Mouse (Mus musculus): ENCODE measurements around the gene Sdk1. TPM values are rescaled to one million over a fixed set of nuclear protein-coding genes. Genes with fewer than 3 reads are reported as not detected.

The Sdk1 gene
- polyA plus RNA-seq, 1 experiment from 2014 or later = 1.1 TPM

DNA sequence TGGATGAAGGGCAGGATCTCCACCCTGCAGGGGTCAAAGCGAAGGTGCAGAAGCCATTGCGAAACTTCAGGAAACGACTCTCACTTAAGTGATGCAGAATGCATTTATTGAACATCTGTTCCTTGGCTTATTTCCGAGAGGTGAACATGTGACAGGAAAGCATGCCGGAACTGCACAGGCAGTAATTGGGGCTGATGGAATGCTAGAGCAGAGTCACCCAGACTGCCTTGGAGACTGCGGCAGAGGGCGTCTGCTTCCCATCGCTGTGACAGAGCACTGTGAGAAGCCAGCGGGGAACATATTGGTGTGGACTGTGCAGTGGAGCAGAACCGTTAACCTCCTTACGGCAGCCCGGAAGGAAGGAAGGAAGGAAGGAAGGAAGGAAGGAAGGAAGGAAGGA is 783.2 kb downstream of the Sdk1 start:
- 64% methylated on average over 12 of the region's 12 CpGs for WGBS
- Histone ChIP-seq H3K4me3 (ENCODE audit: low read depth, low read length) (no peak overlapping the region), H3K27ac (replicated peaks) (no peak overlapping the region), H3K27me3 (ENCODE audit: control insufficient read depth, insufficient read depth, low read length) (no peaks in the 10 kb centered on the region), H3K4me2 (replicated peaks; ENCODE audit: low read depth) (no peak overlapping the region), H3K9ac (ENCODE audit: low read length) (no peak overlapping the region), H3K9me3 (ENCODE audit: control insufficient read depth, low read length) (no peaks in the 10 kb centered on the region), H3K4me1 (replicated peaks; ENCODE audit: control insufficient read depth, insufficient read depth) (no peaks in the 10 kb centered on the region), H3K36me3 (ENCODE audit: control insufficient read depth, insufficient read depth, low read length) (no peaks in the 10 kb centered on the region)
- ATAC-seq (ENCODE audit: low FRiP score, low TSS enrichment) (no peak), DNase-seq (ENCODE audit: low spot score) (no peak)
- TF ChIP-seq CTCF (IDR thresholded peaks at IDR 0.05; ENCODE audit: low read depth) (0 out of 2 replicates have a peak, but pooled peaks have one; percentile 6), EP300 (optimal IDR thresholded peaks at IDR 0.05) (no peak)

DNA sequence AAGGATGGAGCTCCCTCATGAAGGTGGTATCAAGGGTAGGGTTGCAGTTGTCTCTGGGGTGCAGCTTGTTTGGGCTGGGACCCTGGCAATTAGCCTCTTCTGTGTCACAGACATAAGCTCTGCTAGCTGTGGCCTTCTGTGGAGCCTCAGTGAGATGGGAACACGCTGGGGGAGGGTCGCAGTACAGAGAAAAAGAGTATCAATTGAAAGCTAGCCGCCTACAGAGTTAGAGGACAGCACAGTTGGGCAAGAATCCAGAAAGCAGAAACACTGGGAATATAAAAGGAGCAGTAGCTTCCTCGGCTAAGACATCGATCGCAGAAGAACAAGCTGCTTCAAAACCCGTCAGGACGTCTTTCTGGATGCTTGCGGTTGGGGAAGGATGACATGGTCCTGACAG is 795.2 kb downstream of the Sdk1 start:
- H3K9ac ChIP-seq (ENCODE audit: low read length) = no peak overlapping the region
- no peaks in the 10 kb centered on the region for H3K27me3 ChIP-seq (ENCODE audit: control insufficient read depth, insufficient read depth, low read length)
- 79% methylated on average over 9 of the region's 9 CpGs for WGBS
- no peaks in the 10 kb centered on the region for H3K9me3 ChIP-seq (ENCODE audit: control insufficient read depth, low read length)
- no peak overlapping the region for H3K4me3 ChIP-seq (ENCODE audit: low read depth, low read length)
- no peak for TF ChIP-seq CTCF (IDR thresholded peaks at IDR 0.05; ENCODE audit: low read depth)
- TF ChIP-seq EP300 (optimal IDR thresholded peaks at IDR 0.05) = no peak
- H3K27ac ChIP-seq (replicated peaks) = no peak overlapping the region
- no peaks in the 10 kb centered on the region for H3K36me3 ChIP-seq (ENCODE audit: control insufficient read depth, insufficient read depth, low read length)
- DNase-seq (ENCODE audit: low spot score) = no peak
- no peak overlapping the region for H3K4me2 ChIP-seq (replicated peaks; ENCODE audit: low read depth)
- ATAC-seq (ENCODE audit: low FRiP score, low TSS enrichment) = no peak
- no peaks in the 10 kb centered on the region for H3K4me1 ChIP-seq (replicated peaks; ENCODE audit: control insufficient read depth, insufficient read depth)

DNA sequence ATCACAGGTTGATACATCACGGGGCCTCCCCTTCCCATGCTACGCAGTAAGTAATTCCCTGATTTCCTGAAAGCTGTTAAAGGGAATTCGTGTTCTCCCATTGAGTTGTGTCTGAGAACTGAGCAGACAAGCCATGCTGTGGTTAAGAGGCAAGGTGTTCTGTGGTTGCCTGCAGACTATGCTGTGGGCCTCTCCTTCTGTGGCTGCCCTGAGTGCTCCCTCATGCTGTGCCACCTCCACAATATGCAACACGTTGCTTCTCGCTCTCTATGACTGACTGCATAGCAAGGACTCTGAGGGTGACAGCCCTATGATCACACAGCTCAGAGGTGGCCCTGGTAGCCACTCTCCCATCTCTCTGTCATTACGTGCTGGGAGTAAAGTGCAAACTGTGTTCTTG is 797.9 kb downstream of the Sdk1 start:
- Histone ChIP-seq H3K4me3 (ENCODE audit: low read depth, low read length) (no peak overlapping the region), H3K4me1 (replicated peaks; ENCODE audit: control insufficient read depth, insufficient read depth) (no peaks in the 10 kb centered on the region), H3K9ac (ENCODE audit: low read length) (no peak overlapping the region), H3K27me3 (ENCODE audit: control insufficient read depth, insufficient read depth, low read length) (no peaks in the 10 kb centered on the region), H3K36me3 (ENCODE audit: control insufficient read depth, insufficient read depth, low read length) (no peaks in the 10 kb centered on the region), H3K9me3 (ENCODE audit: control insufficient read depth, low read length) (no peaks in the 10 kb centered on the region), H3K4me2 (replicated peaks; ENCODE audit: low read depth) (no peak overlapping the region), H3K27ac (replicated peaks) (no peak overlapping the region)
- WGBS = 92% methylated on average over 6 of the region's 6 CpGs
- no peak for TF ChIP-seq CTCF (IDR thresholded peaks at IDR 0.05; ENCODE audit: low read depth)
- TF ChIP-seq EP300 (optimal IDR thresholded peaks at IDR 0.05) = no peak
- ATAC-seq (ENCODE audit: low FRiP score, low TSS enrichment) = no peak
- DNase-seq (ENCODE audit: low spot score) = no peak

DNA sequence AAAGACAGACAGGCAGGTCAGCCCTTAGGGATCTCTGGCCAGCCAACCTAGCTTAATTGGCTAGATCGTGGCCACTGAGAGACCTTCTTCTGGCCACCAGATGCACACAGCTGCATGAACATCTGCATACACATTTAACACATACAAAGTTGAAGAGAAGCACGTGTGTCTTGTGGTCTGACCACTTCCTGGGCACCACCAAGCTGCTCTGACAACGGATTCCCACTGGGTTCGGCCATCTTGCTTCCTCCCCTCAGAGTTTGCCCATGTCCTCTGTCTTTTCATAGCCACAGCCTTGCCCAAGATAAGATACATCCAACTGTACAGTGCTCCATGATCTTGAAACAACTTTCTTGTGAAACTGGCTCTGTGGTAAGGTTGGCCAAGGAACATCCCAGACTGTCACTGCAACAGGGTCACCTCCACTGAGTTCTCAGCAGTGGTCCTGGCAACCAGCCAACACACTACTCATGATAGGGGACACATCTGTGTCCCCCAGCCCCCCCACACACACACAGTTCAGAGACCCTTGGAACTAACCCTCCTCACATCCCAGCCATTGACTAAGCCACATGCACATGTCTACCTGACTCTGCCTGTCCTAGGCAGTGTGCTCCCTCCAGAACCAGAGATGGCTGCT is 798.7 kb downstream of the Sdk1 start:
- H3K36me3 ChIP-seq (ENCODE audit: control insufficient read depth, insufficient read depth, low read length) = no peaks in the 10 kb centered on the region
- ATAC-seq (ENCODE audit: low FRiP score, low TSS enrichment) (no peak), DNase-seq (ENCODE audit: low spot score) (no peak)
- no peak overlapping the region for H3K4me3 ChIP-seq (ENCODE audit: low read depth, low read length)
- 84% methylated on average over 4 of the region's 4 CpGs for WGBS
- H3K9ac ChIP-seq (ENCODE audit: low read length) = no peak overlapping the region
- H3K27ac ChIP-seq (replicated peaks) = no peak overlapping the region
- no peaks in the 10 kb centered on the region for H3K4me1 ChIP-seq (replicated peaks; ENCODE audit: control insufficient read depth, insufficient read depth)
- H3K4me2 ChIP-seq (replicated peaks; ENCODE audit: low read depth) = no peak overlapping the region
- H3K27me3 ChIP-seq (ENCODE audit: control insufficient read depth, insufficient read depth, low read length) = no peaks in the 10 kb centered on the region
- no peaks in the 10 kb centered on the region for H3K9me3 ChIP-seq (ENCODE audit: control insufficient read depth, low read length)
- no peak for TF ChIP-seq CTCF (IDR thresholded peaks at IDR 0.05; ENCODE audit: low read depth)
- TF ChIP-seq EP300 (optimal IDR thresholded peaks at IDR 0.05) = no peak

DNA sequence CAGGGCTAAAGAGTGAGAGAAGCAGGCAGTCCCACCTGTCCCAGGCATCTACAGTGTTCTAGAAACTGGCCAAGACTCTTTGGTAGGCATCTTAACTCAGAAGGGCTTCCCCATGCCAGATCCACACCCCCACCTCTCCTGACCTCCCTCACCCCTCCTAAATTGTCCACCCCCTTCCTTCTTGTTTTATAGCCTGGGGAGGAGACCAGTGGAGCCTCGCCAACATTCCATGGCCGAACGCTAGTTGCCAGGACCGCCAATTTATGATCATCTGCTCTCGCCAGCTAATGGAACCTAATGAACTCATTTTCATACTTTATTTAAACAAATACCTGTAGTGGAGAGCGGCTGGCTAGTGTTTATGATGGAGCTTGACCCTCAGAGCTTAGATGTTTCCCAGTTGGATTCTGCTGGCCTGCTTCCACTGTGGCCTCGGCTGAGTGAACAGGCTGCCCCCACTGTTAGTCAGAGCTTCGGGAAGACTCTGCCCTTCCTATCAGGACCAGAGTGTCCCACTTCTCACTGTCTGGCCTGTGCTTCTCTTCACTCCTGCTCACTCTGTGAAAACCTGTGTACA is 800.0 kb downstream of the Sdk1 start:
- Histone ChIP-seq H3K27ac (replicated peaks) (no peak overlapping the region), H3K4me2 (replicated peaks; ENCODE audit: low read depth) (no peak overlapping the region), H3K9me3 (ENCODE audit: control insufficient read depth, low read length) (no peaks in the 10 kb centered on the region), H3K4me1 (replicated peaks; ENCODE audit: control insufficient read depth, insufficient read depth) (no peaks in the 10 kb centered on the region), H3K9ac (ENCODE audit: low read length) (no peak overlapping the region), H3K4me3 (ENCODE audit: low read depth, low read length) (no peak overlapping the region), H3K36me3 (ENCODE audit: control insufficient read depth, insufficient read depth, low read length) (no peaks in the 10 kb centered on the region), H3K27me3 (ENCODE audit: control insufficient read depth, insufficient read depth, low read length) (no peaks in the 10 kb centered on the region)
- DNase-seq (ENCODE audit: low spot score) (peak; percentile 18), ATAC-seq (ENCODE audit: low FRiP score, low TSS enrichment) (no peak)
- 41% methylated on average over 8 of the region's 8 CpGs for WGBS
- no peak for TF ChIP-seq EP300 (optimal IDR thresholded peaks at IDR 0.05)
- TF ChIP-seq CTCF (IDR thresholded peaks at IDR 0.05; ENCODE audit: low read depth) = no peak

DNA sequence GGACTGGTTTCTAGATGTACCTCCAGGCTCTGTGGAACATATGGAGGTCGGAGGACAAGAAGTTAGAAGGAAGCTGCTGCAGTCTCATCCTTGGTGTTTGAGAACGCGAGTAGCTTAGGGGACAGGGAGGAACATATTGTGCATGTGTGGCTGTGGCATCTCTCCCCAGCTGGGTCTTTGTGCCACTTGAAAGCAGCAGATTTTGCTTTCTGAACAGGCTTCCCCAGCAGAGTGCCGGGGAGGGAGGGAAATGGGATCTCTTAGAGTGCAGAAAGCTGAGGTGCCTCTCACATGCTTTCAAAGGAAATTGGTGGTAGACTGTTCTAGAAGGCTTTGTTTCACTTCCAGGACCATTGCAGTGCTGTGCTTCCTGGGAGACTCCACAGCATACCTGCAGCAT is 820.5 kb downstream of the Sdk1 start:
- H3K4me1 ChIP-seq (replicated peaks; ENCODE audit: control insufficient read depth, insufficient read depth) = no peaks in the 10 kb centered on the region
- 89% methylated on average over 4 of the region's 4 CpGs for WGBS
- no peaks in the 10 kb centered on the region for H3K27me3 ChIP-seq (ENCODE audit: control insufficient read depth, insufficient read depth, low read length)

More for the DNA sequence above, 820.5 kb downstream of the Sdk1 start:
- Histone ChIP-seq H3K9ac (ENCODE audit: low read length) (no peak overlapping the region), H3K4me2 (replicated peaks; ENCODE audit: low read depth) (no peak overlapping the region), H3K4me3 (ENCODE audit: low read depth, low read length) (no peak overlapping the region), H3K36me3 (ENCODE audit: control insufficient read depth, insufficient read depth, low read length) (no peaks in the 10 kb centered on the region), H3K9me3 (ENCODE audit: control insufficient read depth, low read length) (no peaks in the 10 kb centered on the region), H3K27ac (replicated peaks) (no peak overlapping the region)
- no peak for DNase-seq (ENCODE audit: low spot score)
- TF ChIP-seq EP300 (optimal IDR thresholded peaks at IDR 0.05) (no peak), CTCF (IDR thresholded peaks at IDR 0.05; ENCODE audit: low read depth) (no peak)
- no peak for ATAC-seq (ENCODE audit: low FRiP score, low TSS enrichment)

Data from stomach, postnatal 0 days (tissue).